Mouse (Mus musculus) heart, postnatal 0 days (tissue): ENCODE data around the gene Tctex1d1.

Experiments used
- CTCF ChIP-seq: IDR thresholded peaks from 2 replicates; pipeline ENCODE4 v1.5.1; 2016; ENCODE audit warnings: antibody characterized with exemption, control low read depth, low read depth
- EP300 ChIP-seq: IDR thresholded peaks from 2 replicates; pipeline ENCODE4 v1.6.1; 2016; ENCODE audit warnings: antibody characterized with exemption, low read depth

DNA sequence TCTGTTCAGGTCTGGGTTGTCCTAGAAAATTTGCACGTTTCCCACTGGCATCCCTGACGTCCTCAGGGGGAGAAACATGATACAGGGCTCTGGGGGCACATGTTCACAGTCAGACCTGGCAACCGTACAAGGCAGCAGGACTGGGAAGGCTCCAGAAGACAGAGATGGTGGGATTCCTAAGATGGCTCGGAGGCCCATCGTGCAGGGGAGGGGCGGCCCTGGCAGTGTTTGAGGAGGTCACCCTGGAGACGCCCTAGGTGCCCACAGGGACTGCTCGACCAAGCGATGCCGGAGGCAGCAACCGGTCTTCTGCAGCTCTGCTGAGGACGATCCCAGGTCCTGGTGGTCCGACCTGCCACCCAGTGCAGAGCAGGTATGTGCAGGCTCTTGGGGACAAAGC lies at the start of gene Tctex1d1:
- no peak for TF ChIP-seq EP300
- TF ChIP-seq CTCF: no peak
